Mouse (Mus musculus) bone marrow, adult 2 months (tissue): ENCODE results near the gene Nmur2. TPM values are rescaled to one million over a fixed set of nuclear protein-coding genes. Genes with fewer than 3 reads are reported as not detected.

Experiments used
- H3K27ac ChIP-seq: fragments of 200-500 bp; 2 replicates; pipeline ENCODE4 v1.5.1; 2012; ENCODE audit warnings: low read depth, mild to moderate bottlenecking, control low read depth, inconsistent platforms, low read length; ENCODE audit not compliant: control insufficient read depth, poor library complexity, insufficient read depth
- H3K4me1 ChIP-seq: fragments of 200-500 bp; 2 replicates; pipeline ENCODE4 v1.6.1; 2011; ENCODE audit warnings: low read length; ENCODE audit not compliant: control insufficient read depth, insufficient read depth
- H3K4me3 ChIP-seq: fragments of 200-500 bp; replicated peaks from 2 replicates; pipeline ENCODE3; 2011; ENCODE audit warnings: mild to moderate bottlenecking, low read depth, low read length, control low read depth; ENCODE audit not compliant: control insufficient read depth
- CTCF ChIP-seq: fragments of 200-500 bp; IDR thresholded peaks from 2 replicates; pipeline ENCODE4 v1.5.1; 2011; ENCODE audit warnings: low read length, control low read depth; ENCODE audit not compliant: control insufficient read depth, insufficient read depth
- POLR2A ChIP-seq: fragments of 200-500 bp; IDR thresholded peaks from 2 replicates; pipeline ENCODE4 v1.6.1; 2011; ENCODE audit warnings: low read depth, mild to moderate bottlenecking, control low read depth, low read length, borderline replicate concordance; ENCODE audit not compliant: control insufficient read depth
- WGBS: fragments of 180-500 bp; shearing (Covaris S2); methylation state at CpG from one replicate; pipeline ENCODE4 v1.1.7; 2018; 5-methylcytosine and 5-hydroxymethylcytosine counted together
- polyA plus RNA-seq: library from polyadenylated mRNA; stranded (reverse); fragments of >200 nt; gene quantifications from 2 replicates; pipeline ENCODE4 v1.2.4, GENCODE M21; 2011; ENCODE audit warnings: low replicate concordance; ENCODE audit not compliant: missing spikeins, insufficient read depth, insufficient read length

The Nmur2 gene
- polyA plus RNA-seq, 1 experiment = not detected

DNA sequence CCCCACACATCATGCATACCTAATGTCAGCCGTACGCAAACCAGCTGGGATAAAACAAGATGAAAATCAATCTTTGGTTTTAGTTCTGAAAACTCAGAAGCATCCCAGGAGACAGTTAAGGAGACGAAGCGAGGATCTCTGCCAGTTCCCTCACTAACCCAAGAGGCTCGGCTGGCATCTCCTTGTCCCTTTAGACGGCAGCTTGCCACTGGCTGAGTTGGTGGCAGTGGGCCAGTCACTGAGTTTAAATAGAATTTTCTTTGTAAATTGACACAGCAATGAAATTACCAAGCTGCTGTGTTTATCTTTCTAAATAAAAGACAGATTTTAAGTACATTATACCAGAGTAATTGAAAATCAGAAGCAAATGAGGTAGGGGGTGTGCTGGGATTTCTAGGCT, 62.7 kb downstream of the Nmur2 start:
- no peak overlapping the region for H3K4me3 ChIP-seq
- H3K4me1 ChIP-seq = no peaks in the 10 kb centered on the region
- TF ChIP-seq CTCF (no peak), POLR2A (no peak)
- WGBS = 78% methylated on average over 6 of the region's 6 CpGs
- no peak overlapping the region for H3K27ac ChIP-seq
